Mouse (Mus musculus) MEL (cell line): ENCODE measurements at regions not wholly inside any gene's neighbourhood (a gene's known extent, or its start where the extent isn't known, plus 50 kb on each side); places are given as distances from the start of the nearest gene placed in this dataset.

Experiments used
- DNase-seq: peaks from one replicate; pipeline ENCODE4 v3.0.0; 2011; ENCODE audit warnings: low read depth, low spot score
- H3K27ac ChIP-seq: 2 replicates; pipeline ENCODE4 v1.5.1; 2012; ENCODE audit warnings: low read depth, mild to moderate bottlenecking, control low read depth, low read length, moderate library complexity; ENCODE audit not compliant: control insufficient read depth
- H3K27me3 ChIP-seq, 2 experiments: fragments of 150-350 bp in 1 of 2; sonication (generic) in 1 of 2; 2 replicates each; pipeline ENCODE4 v1.6.1; 2012; ENCODE audit warnings: low read length in 2 of 2, mild to moderate bottlenecking in 2 of 2, improper control_type of control experiment in 1 of 2, moderate library complexity in 1 of 2; ENCODE audit not compliant: insufficient read depth in 2 of 2, control insufficient read depth in 1 of 2
- H3K36me3 ChIP-seq, 2 experiments: 2 replicates each; pipeline ENCODE4 v1.6.1; 2012 to 2014; ENCODE audit warnings: low read length in 2 of 2, improper control_type of control experiment in 1 of 2, inconsistent platforms in 1 of 2, mild to moderate bottlenecking in 1 of 2; ENCODE audit not compliant: insufficient read depth in 2 of 2, control insufficient read depth in 1 of 2
- H3K4me1 ChIP-seq, 2 experiments: fragments of 150-350 bp in 1 of 2; sonication (generic) in 1 of 2; 2 replicates each; pipeline ENCODE4 v1.6.1; 2012; ENCODE audit warnings: low read length in 2 of 2, improper control_type of control experiment in 1 of 2, mild to moderate bottlenecking in 1 of 2; ENCODE audit not compliant: insufficient read depth in 2 of 2, control insufficient read depth in 1 of 2
- H3K4me3 ChIP-seq, 2 experiments: fragments of 150-350 bp in 1 of 2; sonication (generic) in 1 of 2; 2 replicates each; pipeline ENCODE4 v1.5.1; 2012; ENCODE audit warnings: low read depth in 2 of 2, low read length in 2 of 2, mild to moderate bottlenecking in 2 of 2, moderate library complexity in 2 of 2, control low read depth in 1 of 2, improper control_type of control experiment in 1 of 2; ENCODE audit not compliant: control insufficient read depth in 1 of 2, insufficient read depth in 1 of 2
- H3K79me2 ChIP-seq: 2 replicates; pipeline ENCODE4 v1.6.1; 2012; ENCODE audit warnings: mild to moderate bottlenecking, low read length, moderate library complexity; ENCODE audit not compliant: control insufficient read depth, poor library complexity, insufficient read depth
- H3K9ac ChIP-seq: 2 replicates; pipeline ENCODE4 v1.6.1; 2012; ENCODE audit warnings: low read depth, mild to moderate bottlenecking, control low read depth, low read length, moderate library complexity; ENCODE audit not compliant: control insufficient read depth, poor library complexity, severe bottlenecking
- H3K9me3 ChIP-seq: fragments of 150-350 bp; sonication (generic); replicated peaks from 2 replicates; pipeline ENCODE4 v1.6.1; 2012; ENCODE audit warnings: mild to moderate bottlenecking, low read length, improper control_type of control experiment, moderate library complexity; ENCODE audit not compliant: insufficient read depth
- BHLHE40 ChIP-seq: IDR thresholded peaks from 2 replicates; pipeline ENCODE4 v1.6.1; 2012; ENCODE audit warnings: low read depth, mild to moderate bottlenecking, inconsistent platforms, low read length, improper control_type of control experiment, borderline replicate concordance
- CHD2 ChIP-seq: IDR thresholded peaks from 2 replicates; pipeline ENCODE4 v1.6.1; 2011; ENCODE audit warnings: low read length, improper control_type of control experiment
- CTCF ChIP-seq, 3 experiments: IDR thresholded peaks in 2 of 3; conservative IDR thresholded peaks in 1 of 3; 2 replicates each; pipeline ENCODE4 v1.5.1; 2011 to 2012; ENCODE audit warnings: low read length in 3 of 3, low read depth in 2 of 3, mild to moderate bottlenecking in 2 of 3, improper control_type of control experiment in 1 of 3, inconsistent platforms in 1 of 3, mixed read lengths in 1 of 3, moderate library complexity in 1 of 3; ENCODE audit not compliant: control insufficient read depth in 1 of 3, insufficient read depth in 1 of 3, poor library complexity in 1 of 3, severe bottlenecking in 1 of 3
- ELF1 ChIP-seq: IDR thresholded peaks from 2 replicates; pipeline ENCODE4 v1.6.1; 2014; ENCODE audit warnings: low read depth, mild to moderate bottlenecking, inconsistent platforms, low read length, improper control_type of control experiment, moderate library complexity
- EP300 ChIP-seq, 2 experiments: IDR thresholded peaks; 2 replicates each; pipeline ENCODE4 v1.6.1; 2011; ENCODE audit warnings: improper control_type of control experiment in 2 of 2, low read length in 2 of 2, low read depth in 1 of 2, mild to moderate bottlenecking in 1 of 2
- GABPA ChIP-seq: IDR thresholded peaks from 2 replicates; pipeline ENCODE4 v1.6.1; 2012; ENCODE audit warnings: low read depth, mild to moderate bottlenecking, inconsistent platforms, low read length, improper control_type of control experiment, moderate library complexity
- MXI1 ChIP-seq: IDR thresholded peaks from 2 replicates; pipeline ENCODE4 v1.6.1; 2011; ENCODE audit warnings: mild to moderate bottlenecking, low read depth, low read length, improper control_type of control experiment
- MYB ChIP-seq: IDR thresholded peaks from 2 replicates; pipeline ENCODE4 v1.6.1; 2011; ENCODE audit warnings: mild to moderate bottlenecking, low read depth, low read length, improper control_type of control experiment
- NELFE ChIP-seq: IDR thresholded peaks from 2 replicates; pipeline ENCODE4 v1.6.1; 2011; ENCODE audit warnings: low read depth, low read length, improper control_type of control experiment
- POLR2AphosphoS2 ChIP-seq: IDR thresholded peaks from 2 replicates; pipeline ENCODE4 v1.6.1; 2011; ENCODE audit warnings: low read length, improper control_type of control experiment
- SIN3A ChIP-seq: IDR thresholded peaks from 2 replicates; pipeline ENCODE4 v1.6.1; 2012; ENCODE audit warnings: low read length, improper control_type of control experiment, inconsistent platforms
- SMC3 ChIP-seq: IDR thresholded peaks from 2 replicates; pipeline ENCODE4 v1.6.1; 2011; ENCODE audit warnings: low read depth, low read length, improper control_type of control experiment
- TAL1 ChIP-seq: IDR thresholded peaks from 2 replicates; pipeline ENCODE4 v1.6.1; 2012; ENCODE audit warnings: mild to moderate bottlenecking, inconsistent platforms, low read length, moderate library complexity, mixed read lengths
- TBP ChIP-seq: IDR thresholded peaks from 2 replicates; pipeline ENCODE4 v1.8.0; 2011; ENCODE audit warnings: low read depth, low read length, improper control_type of control experiment
- UBTF ChIP-seq: IDR thresholded peaks from 2 replicates; pipeline ENCODE4 v1.6.1; 2012; ENCODE audit warnings: low read depth, mild to moderate bottlenecking, inconsistent platforms, low read length, improper control_type of control experiment, moderate library complexity, borderline replicate concordance; ENCODE audit not compliant: insufficient read depth
- USF1 ChIP-seq: IDR thresholded peaks from 2 replicates; pipeline ENCODE4 v1.6.1; 2014; ENCODE audit warnings: low read depth, mild to moderate bottlenecking, inconsistent platforms, low read length, improper control_type of control experiment, moderate library complexity
- USF2 ChIP-seq, 2 experiments: IDR thresholded peaks; 2 replicates each; pipeline ENCODE4 v1.6.1; 2011 to 2012; ENCODE audit warnings: improper control_type of control experiment in 2 of 2, low read length in 2 of 2, borderline replicate concordance in 1 of 2, inconsistent platforms in 1 of 2, low read depth in 1 of 2, mild to moderate bottlenecking in 1 of 2; ENCODE audit not compliant: insufficient read depth in 1 of 2
- ZC3H11A ChIP-seq: IDR thresholded peaks from 2 replicates; pipeline ENCODE4 v1.6.1; 2012; ENCODE audit warnings: low read depth, mild to moderate bottlenecking, inconsistent platforms, low read length, improper control_type of control experiment
- ZKSCAN1 ChIP-seq: IDR thresholded peaks from 2 replicates; pipeline ENCODE4 v1.6.1; 2012; ENCODE audit warnings: low read depth, mild to moderate bottlenecking, inconsistent platforms, low read length, improper control_type of control experiment, moderate library complexity
- ZNF384 ChIP-seq: IDR thresholded peaks from 2 replicates; pipeline ENCODE4 v1.6.1; 2012; ENCODE audit warnings: low read depth, mild to moderate bottlenecking, inconsistent platforms, low read length, improper control_type of control experiment

- H3K9me3 ChIP-seq, result no peaks in the 10 kb centered on the region
- no peaks in the 10 kb centered on the region for H3K27me3 ChIP-seq
- H3K27ac ChIP-seq, result no peak overlapping the region
- no peaks in the 10 kb centered on the region for H3K79me2 ChIP-seq
- H3K4me3 ChIP-seq, result no peak overlapping the region
- DNase-seq, result no peak
- TF ChIP-seq UBTF (no peak), MXI1 (no peak), ZKSCAN1 (no peak)
- no peak overlapping the region for H3K9ac ChIP-seq
- H3K4me1 ChIP-seq, result no peaks in the 10 kb centered on the region
- H3K36me3 ChIP-seq, result no peaks in the 10 kb centered on the region
Measured at GRCm38 (mm10) chr3:149333131-149333530, 342.8 kb upstream of the Adgrl2 start.

DNA sequence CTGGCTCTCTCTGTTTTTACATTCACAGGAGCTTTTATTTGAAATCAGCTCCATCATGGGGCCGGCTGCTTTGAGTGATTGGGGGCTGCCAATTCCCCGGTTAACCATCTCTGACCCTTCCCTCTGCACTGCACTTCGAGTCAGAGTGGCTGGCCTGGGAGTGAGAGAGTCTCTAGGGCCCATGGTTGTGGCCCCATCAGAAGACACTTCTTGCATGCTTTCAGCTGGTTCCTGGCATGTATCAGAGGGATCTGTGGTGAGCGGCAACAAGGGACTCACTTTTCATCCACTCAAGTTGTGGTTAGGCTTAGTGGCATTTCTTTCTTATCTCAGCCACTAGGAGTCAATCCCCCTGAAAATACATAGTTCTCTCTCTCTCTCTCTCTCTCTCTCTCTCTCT is 341.8 kb upstream of the Adgrl2 start:
- Histone ChIP-seq H3K9me3 (no peaks in the 10 kb centered on the region), H3K4me3 (no peak overlapping the region), H3K4me1 (no peaks in the 10 kb centered on the region), H3K27me3 (no peaks in the 10 kb centered on the region), H3K79me2 (no peaks in the 10 kb centered on the region), H3K36me3 (no peaks in the 10 kb centered on the region), H3K9ac (no peak overlapping the region), H3K27ac (no peak overlapping the region)
- TF ChIP-seq CHD2 (no peak), UBTF (no peak), SIN3A (no peak), NELFE (no peak), ZNF384 (no peak), SMC3 (no peak), MYB (no peak), EP300 (IDR thresholded peaks at IDR 0.05; ENCODE audit: low read depth in 1 of 2, low read length in 2 of 2) (no peak), TBP (no peak), ZC3H11A (no peak)
- no peak for DNase-seq

- Histone ChIP-seq H3K4me3 (no peak overlapping the region), H3K27ac (no peak overlapping the region), H3K79me2 (no peaks in the 10 kb centered on the region), H3K27me3 (no peaks in the 10 kb centered on the region), H3K9me3 (no peaks in the 10 kb centered on the region), H3K36me3 (no peaks in the 10 kb centered on the region), H3K9ac (no peak overlapping the region), H3K4me1 (no peaks in the 10 kb centered on the region)
- no peak for TF ChIP-seq EP300 (IDR thresholded peaks at IDR 0.05; ENCODE audit: low read depth in 1 of 2, low read length in 2 of 2)
- TF ChIP-seq USF2 (IDR thresholded peaks at IDR 0.05; ENCODE audit: borderline replicate concordance in 1 of 2, insufficient read depth in 1 of 2, low read depth in 1 of 2, low read length in 2 of 2), result no peak
- TF ChIP-seq GABPA, result no peak
- no peak for TF ChIP-seq TAL1
- no peak for TF ChIP-seq POLR2AphosphoS2
- no peak for TF ChIP-seq USF1
- TF ChIP-seq ELF1, result no peak
- TF ChIP-seq CTCF (IDR thresholded peaks at IDR 0.05 in 2 of 3, conservative IDR thresholded peaks at IDR 0.05 in 1 of 3; ENCODE audit: control insufficient read depth in 1 of 3, insufficient read depth in 1 of 3, low read depth in 2 of 3, low read length in 3 of 3, poor library complexity in 1 of 3, severe bottlenecking in 1 of 3), result no peak
- no peak for TF ChIP-seq BHLHE40
- no peak for DNase-seq
Measured at GRCm38 (mm10) chr3:149331251-149331960, 341.1 kb upstream of the Adgrl2 start.
